Mouse (Mus musculus) ES-Bruce4 (cell line): ENCODE data around the gene Fgfr2.

Experiments
- CTCF ChIP-seq: IDR thresholded peaks from one replicate; pipeline ENCODE4 v1.8.1; 2011; ENCODE audit warnings: low read depth, low read length
- EP300 ChIP-seq: IDR thresholded peaks from 2 replicates; pipeline ENCODE4 v1.6.1; 2011; ENCODE audit warnings: low read depth, low read length; ENCODE audit not compliant: insufficient read depth
- POLR2A ChIP-seq: IDR thresholded peaks from one replicate; pipeline ENCODE4 v1.8.1; 2011; ENCODE audit warnings: low read length; ENCODE audit not compliant: insufficient read depth

GRCm38 (mm10) chr7:130727560-130727959, 2395.6 kb downstream of the Fgfr2 start:
- TF ChIP-seq CTCF (no peak), POLR2A (no peak), EP300 (no peak)
